Mouse (Mus musculus) midbrain, embryonic 16.5 days (tissue): Measurements from ENCODE around the gene Aldh5a1. TPM values are rescaled to one million over a fixed set of nuclear protein-coding genes. Genes with fewer than 3 reads are reported as not detected.
A peak's percentile ranks its signal among the peaks of the same experiment; 100 is the strongest.

Experiments used
- ATAC-seq: fragments of 200-750 bp; cut with Nextera tagmentation; 2 replicates; pipeline ENCODE4 v1.8.0; 2017; ENCODE audit warnings: moderate TSS enrichment
- H3K27ac ChIP-seq: fragments of 300-500 bp; sonication (generic); 2 replicates; pipeline ENCODE4 v1.5.1; 2014; ENCODE audit warnings: mild to moderate bottlenecking, low read length, mixed read lengths
- H3K27me3 ChIP-seq: fragments of 300-500 bp; sonication (generic); 2 replicates; pipeline ENCODE4 v1.6.1; 2014; ENCODE audit warnings: low read depth, low read length, mixed read lengths; ENCODE audit not compliant: control insufficient read depth, insufficient read depth
- H3K36me3 ChIP-seq: fragments of 300-500 bp; sonication (generic); 2 replicates; pipeline ENCODE4 v1.6.1; 2014; ENCODE audit warnings: mild to moderate bottlenecking, low read length, moderate library complexity, mixed read lengths; ENCODE audit not compliant: control insufficient read depth, insufficient read depth
- H3K4me1 ChIP-seq: fragments of 300-500 bp; sonication (generic); 2 replicates; pipeline ENCODE4 v1.6.1; 2014; ENCODE audit warnings: mild to moderate bottlenecking, low read length, mixed read lengths; ENCODE audit not compliant: control insufficient read depth, insufficient read depth
- H3K4me2 ChIP-seq: fragments of 300-500 bp; sonication (generic); 2 replicates; pipeline ENCODE4 v1.6.1; 2014; ENCODE audit warnings: mild to moderate bottlenecking, low read length, mixed read lengths
- H3K4me3 ChIP-seq: fragments of 300-500 bp; sonication (generic); 2 replicates; pipeline ENCODE4 v1.5.1; 2014; ENCODE audit warnings: low read depth, mild to moderate bottlenecking, low read length, moderate library complexity, mixed read lengths
- H3K9ac ChIP-seq: fragments of 300-500 bp; sonication (generic); 2 replicates; pipeline ENCODE4 v1.6.1; 2014; ENCODE audit warnings: low read depth, low read length, mixed read lengths
- H3K9me3 ChIP-seq: fragments of 300-500 bp; sonication (generic); replicated peaks from 2 replicates; pipeline ENCODE4 v1.6.1; 2014; ENCODE audit warnings: mild to moderate bottlenecking, low read length, mixed read lengths; ENCODE audit not compliant: control insufficient read depth, poor library complexity, severe bottlenecking
- WGBS: fragments of 180-500 bp; shearing (Covaris S2); extraction: QIAGEN DNeasy Blood & Tissue Kit; methylation state at CpG from one replicate; pipeline ENCODE4 v1.1.7; 2014; 5-methylcytosine and 5-hydroxymethylcytosine counted together
- polyA plus RNA-seq: library from polyadenylated mRNA; unstranded; fragments of >200 nt; fragmentation: Nextera tagmentation; extraction: Ambion mirVana; gene quantifications from 2 replicates; pipeline ENCODE4 v1.2.1, GENCODE M21; 2015

Gene Aldh5a1
- polyA plus RNA-seq, 1 experiment from 2014 or later, result 14.0 TPM

DNA sequence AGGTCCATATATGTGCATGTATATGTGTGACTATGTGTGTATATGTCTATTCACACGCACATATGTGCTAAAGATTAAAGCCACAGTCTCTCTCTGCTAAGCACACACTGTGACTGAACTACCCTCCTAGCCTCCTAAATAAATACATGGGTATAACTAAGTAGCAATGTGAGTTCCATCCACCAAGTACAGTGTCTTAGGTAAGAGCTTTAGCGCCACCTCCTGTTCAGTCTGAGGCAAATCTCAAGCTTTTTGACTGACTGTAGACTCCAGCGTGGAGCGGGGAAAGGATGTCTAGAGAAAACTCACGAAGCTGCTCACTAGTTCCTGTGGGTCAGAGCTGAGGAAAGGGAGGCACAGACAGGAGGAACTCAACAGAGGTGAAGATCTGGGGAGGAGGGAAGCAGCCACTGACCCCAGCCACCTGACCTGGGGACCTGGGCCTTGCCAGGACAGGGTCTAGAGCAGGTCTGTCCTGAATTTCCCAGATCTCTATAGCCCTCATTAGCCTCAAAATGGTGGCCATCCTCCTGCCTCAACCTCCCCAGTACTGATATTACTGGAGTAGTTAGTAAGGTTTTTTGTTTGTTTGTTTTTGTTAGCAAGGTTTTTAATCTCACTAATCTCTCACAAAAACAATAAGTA lies 17.0 kb downstream of the Aldh5a1 start:
- H3K4me1 ChIP-seq, result no peaks in the 10 kb centered on the region
- H3K27me3 ChIP-seq, result no peaks in the 10 kb centered on the region
- H3K27ac ChIP-seq, result no peak overlapping the region
- H3K9me3 ChIP-seq, result no peaks in the 10 kb centered on the region
- WGBS, result 29% methylated on average over 5 of the region's 5 CpGs
- ATAC-seq, result peak; percentile 75
- no peak overlapping the region for H3K9ac ChIP-seq
- peaks cover 26% of the 10 kb centered on the region for H3K36me3 ChIP-seq
- H3K4me2 ChIP-seq, result no peak overlapping the region
- H3K4me3 ChIP-seq, result no peak overlapping the region

DNA sequence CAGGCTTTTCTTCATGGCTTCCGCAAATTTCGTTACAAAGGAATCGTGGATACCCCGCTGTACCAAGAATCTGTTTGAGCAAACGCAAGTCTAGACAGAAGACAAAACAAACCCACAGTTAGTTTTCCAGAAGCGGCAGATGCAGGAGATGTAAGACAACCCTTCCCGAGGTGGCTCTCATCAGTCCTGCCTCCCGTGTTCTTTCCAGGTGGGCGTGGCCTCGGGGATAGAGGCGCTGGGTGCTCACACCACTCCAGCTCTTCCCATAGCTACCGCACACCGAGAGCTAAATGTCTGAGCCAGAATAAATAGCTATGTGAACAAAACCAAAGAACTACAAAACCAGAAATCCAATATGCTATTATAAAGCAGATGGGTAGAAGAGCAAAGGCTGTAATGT lies 21.6 kb downstream of the Aldh5a1 start:
- Histone ChIP-seq H3K4me3 (no peak overlapping the region), H3K36me3 (peaks cover 22% of the 10 kb centered on the region), H3K4me2 (no peak overlapping the region), H3K9ac (no peak overlapping the region), H3K27me3 (no peaks in the 10 kb centered on the region), H3K4me1 (no peaks in the 10 kb centered on the region), H3K9me3 (no peaks in the 10 kb centered on the region), H3K27ac (no peak overlapping the region)
- WGBS, result 75% methylated on average over 13 of the region's 13 CpGs
- no peak for ATAC-seq

DNA sequence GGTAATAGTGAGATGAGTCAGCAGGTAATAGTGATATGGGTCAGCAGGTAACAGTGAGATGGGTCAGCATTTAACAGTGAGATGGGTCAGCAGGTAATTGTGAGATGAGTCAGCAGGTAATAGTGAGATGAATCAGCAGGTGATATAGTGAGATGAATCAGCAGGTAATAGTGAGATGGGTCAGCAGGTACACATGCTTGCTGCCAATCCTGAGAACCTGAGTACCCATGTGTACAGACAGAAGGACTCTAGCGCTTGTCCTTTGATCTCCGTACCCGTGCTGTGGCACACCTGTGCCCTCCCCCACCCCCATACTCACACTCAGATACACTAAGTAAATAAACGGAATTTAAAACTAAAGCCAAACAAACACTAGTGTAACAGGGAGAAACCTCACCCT lies 22.5 kb downstream of the Aldh5a1 start:
- no peak overlapping the region for H3K4me3 ChIP-seq
- H3K27me3 ChIP-seq, result no peaks in the 10 kb centered on the region
- no peak overlapping the region for H3K27ac ChIP-seq
- no peak overlapping the region for H3K9ac ChIP-seq
- no peak for ATAC-seq
- no peak overlapping the region for H3K4me2 ChIP-seq
- H3K36me3 ChIP-seq, result peaks cover 22% of the 10 kb centered on the region
- no peaks in the 10 kb centered on the region for H3K4me1 ChIP-seq
- 94% methylated on average over 4 of the region's 4 CpGs for WGBS
- no peaks in the 10 kb centered on the region for H3K9me3 ChIP-seq

DNA sequence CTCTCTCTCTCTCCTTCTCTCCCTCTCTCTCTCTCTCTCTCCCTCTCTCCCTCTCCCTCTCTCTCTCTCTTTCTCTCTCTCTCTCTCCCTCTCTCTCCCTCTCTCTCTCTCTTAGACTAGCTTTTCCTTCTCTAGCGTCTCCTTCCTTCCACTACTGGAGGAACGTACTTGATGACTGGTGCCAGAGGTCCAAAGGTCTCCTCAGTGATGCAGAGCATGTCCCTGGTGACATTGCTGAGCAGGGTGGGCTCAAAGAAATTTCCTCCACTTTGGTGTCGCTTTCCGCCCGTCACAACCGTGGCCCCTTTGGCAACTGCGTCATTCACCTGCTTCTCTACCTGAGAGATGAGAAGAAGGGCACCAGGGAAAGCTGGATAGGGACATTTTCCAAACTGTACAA lies 23.9 kb downstream of the Aldh5a1 start:
- H3K36me3 ChIP-seq, result peaks cover 19% of the 10 kb centered on the region
- no peak overlapping the region for H3K4me3 ChIP-seq
- no peak overlapping the region for H3K27ac ChIP-seq
- ATAC-seq, result no peak
- H3K9ac ChIP-seq, result no peak overlapping the region
- no peaks in the 10 kb centered on the region for H3K27me3 ChIP-seq
- H3K9me3 ChIP-seq, result no peaks in the 10 kb centered on the region
- no peaks in the 10 kb centered on the region for H3K4me1 ChIP-seq
- H3K4me2 ChIP-seq, result no peak overlapping the region
- WGBS, result 93% methylated on average over 7 of the region's 7 CpGs

DNA sequence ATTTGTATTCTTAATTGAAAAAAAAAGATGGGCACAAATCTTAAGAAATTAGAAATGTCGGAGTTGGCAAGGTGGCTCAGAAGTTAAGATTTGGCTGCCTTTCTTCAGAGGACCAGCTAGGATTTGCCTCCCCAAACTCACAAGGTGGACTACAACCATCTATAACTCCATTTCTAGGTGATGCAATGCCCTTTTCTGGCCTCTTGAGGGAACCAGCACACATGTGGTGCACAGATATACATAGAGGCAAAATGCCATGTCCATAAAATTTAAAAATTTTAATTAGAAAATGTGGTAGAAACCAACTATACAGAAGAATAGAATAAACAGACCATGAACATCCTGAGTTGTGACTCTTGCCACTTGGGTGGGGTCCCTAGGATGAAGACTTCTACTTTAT lies 28.3 kb downstream of the Aldh5a1 start:
- H3K9ac ChIP-seq, result no peak overlapping the region
- no peaks in the 10 kb centered on the region for H3K9me3 ChIP-seq
- no peaks in the 10 kb centered on the region for H3K27me3 ChIP-seq
- no peak for ATAC-seq
- 97% methylated on average over 1 of the region's 1 CpGs for WGBS
- no peak overlapping the region for H3K4me3 ChIP-seq
- H3K27ac ChIP-seq, result no peak overlapping the region
- H3K4me1 ChIP-seq, result no peaks in the 10 kb centered on the region
- peaks cover 11% of the 10 kb centered on the region; the same call in 1 of the 2 replicates for H3K36me3 ChIP-seq
- H3K4me2 ChIP-seq, result no peak overlapping the region

DNA sequence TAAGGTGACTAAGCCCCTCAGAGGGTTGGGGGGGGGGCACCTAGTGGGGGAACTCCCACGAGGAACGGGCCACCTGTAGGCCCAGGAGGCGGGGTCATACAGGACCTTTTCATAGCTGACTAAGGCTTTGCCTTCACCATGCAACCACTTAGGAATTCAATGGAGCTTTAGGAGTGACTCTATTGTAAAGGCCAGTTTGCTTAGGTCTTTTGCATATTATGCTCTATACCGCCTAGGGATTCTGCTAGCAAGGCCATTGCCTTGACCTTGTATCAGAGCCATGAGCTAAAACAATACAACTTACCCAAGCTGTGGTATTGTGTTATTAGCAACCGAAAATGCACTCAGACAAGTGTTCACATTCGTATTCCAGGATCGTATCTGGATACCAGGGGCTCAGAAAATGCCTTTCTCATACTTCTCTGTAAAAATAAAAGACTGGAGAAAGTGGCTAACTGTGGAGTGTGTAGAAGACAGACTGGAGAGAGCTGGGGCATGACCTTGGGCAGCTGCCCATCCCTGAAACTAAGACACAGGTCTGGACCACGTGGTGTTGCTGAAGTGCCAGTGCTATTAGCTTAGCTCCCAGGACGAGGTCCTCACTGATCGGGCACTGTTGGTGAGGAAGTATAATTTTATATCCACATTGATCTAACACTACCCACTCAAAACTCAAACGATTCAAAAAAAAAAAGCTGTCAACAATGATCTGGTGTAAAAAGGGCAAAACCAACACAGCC lies 30.5 kb downstream of the Aldh5a1 start:
- Histone ChIP-seq H3K36me3 (peaks cover 5% of the 10 kb centered on the region; the same call in 1 of the 2 replicates), H3K27ac (no peak overlapping the region), H3K4me3 (no peak overlapping the region), H3K27me3 (no peaks in the 10 kb centered on the region), H3K9ac (no peak overlapping the region), H3K4me2 (no peak overlapping the region), H3K9me3 (no peaks in the 10 kb centered on the region), H3K4me1 (no peaks in the 10 kb centered on the region)
- ATAC-seq, result no peak
- WGBS, result 62% methylated on average over 11 of the region's 11 CpGs

DNA sequence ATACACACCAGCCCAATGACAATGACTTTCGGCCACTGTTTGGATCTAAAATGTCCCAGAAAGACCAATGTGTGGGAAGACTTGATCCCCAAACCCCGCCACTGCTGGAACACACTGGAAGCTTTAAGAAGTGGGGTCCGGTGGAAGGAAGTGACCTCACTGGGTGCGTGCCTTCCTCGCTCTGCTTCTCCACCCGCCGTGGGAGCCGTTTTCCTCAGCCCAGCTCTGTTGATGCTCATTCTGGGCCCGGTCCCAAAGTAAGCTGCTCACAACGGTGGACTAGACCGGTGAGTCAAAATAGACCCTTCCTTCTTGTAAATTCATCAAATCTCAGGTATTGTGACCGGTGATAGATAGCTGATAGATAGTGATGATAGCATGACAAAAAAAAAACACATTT lies 32.0 kb downstream of the Aldh5a1 start:
- ATAC-seq, result no peak
- 94% methylated on average over 12 of the region's 12 CpGs for WGBS

DNA sequence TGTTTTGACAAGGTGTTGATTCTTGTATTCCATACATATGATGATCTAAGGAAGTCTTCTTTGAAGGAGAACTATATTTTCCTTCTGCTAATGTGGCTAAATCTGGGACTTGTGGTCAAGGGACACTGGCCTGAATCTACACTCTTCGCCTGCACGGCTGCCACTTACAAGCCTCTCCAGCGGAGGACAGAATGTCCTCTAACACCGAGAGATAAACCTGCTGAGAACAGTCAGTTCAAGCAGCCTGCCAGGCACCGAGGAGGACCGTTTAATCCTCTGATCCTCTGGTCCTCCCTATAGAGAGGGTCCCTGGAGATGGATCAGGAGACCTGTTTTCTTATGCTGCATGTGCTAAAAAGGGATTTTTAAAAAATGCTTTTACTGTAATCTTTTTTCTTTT lies 34.0 kb downstream of the Aldh5a1 start:
- 63% methylated on average over 6 of the region's 6 CpGs for WGBS
- Histone ChIP-seq H3K4me1 (no peaks in the 10 kb centered on the region), H3K27ac (no peak overlapping the region), H3K9ac (no peak overlapping the region), H3K9me3 (no peaks in the 10 kb centered on the region), H3K27me3 (no peaks in the 10 kb centered on the region), H3K36me3 (0 out of 2 replicates have a peak, but pooled peaks cover 5% of the 10 kb centered on the region), H3K4me3 (no peak overlapping the region), H3K4me2 (no peak overlapping the region)
- no peak for ATAC-seq

More for the DNA sequence above, 32.0 kb downstream of the Aldh5a1 start:
- H3K36me3 ChIP-seq, result peaks cover 4% of the 10 kb centered on the region; the same call in 1 of the 2 replicates
- no peak overlapping the region for H3K4me3 ChIP-seq
- H3K9me3 ChIP-seq, result no peaks in the 10 kb centered on the region
- no peak overlapping the region for H3K4me2 ChIP-seq
- H3K4me1 ChIP-seq, result no peaks in the 10 kb centered on the region
- no peaks in the 10 kb centered on the region for H3K27me3 ChIP-seq
- H3K9ac ChIP-seq, result no peak overlapping the region
- no peak overlapping the region for H3K27ac ChIP-seq

DNA sequence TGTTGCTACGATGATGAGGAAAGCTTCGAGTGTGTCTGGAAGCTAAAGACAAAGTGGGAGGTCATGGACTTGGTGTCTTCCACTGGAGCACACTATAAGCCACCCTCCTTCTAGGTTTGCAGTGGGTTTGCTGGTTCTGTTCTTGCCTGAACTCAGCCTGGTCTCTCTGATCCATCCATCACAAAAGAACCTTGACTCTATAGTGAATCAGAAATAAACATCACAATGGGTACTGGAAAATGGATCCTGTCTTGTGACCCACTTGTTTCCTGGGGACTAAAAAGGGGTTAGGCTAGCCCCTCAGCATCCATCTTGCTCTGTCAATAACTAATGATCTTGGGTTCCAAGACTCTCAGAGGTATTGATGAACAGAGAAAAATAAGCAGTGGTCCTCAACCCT lies 35.5 kb downstream of the Aldh5a1 start:
- ATAC-seq, result no peak
- H3K4me2 ChIP-seq, result no peak overlapping the region
- no peak overlapping the region for H3K9ac ChIP-seq
- H3K9me3 ChIP-seq, result no peaks in the 10 kb centered on the region
- H3K4me1 ChIP-seq, result no peaks in the 10 kb centered on the region
- WGBS, result 93% methylated on average over 2 of the region's 2 CpGs
- H3K4me3 ChIP-seq, result no peak overlapping the region
- no peak overlapping the region for H3K27ac ChIP-seq
- no peaks in the 10 kb centered on the region for H3K27me3 ChIP-seq
- H3K36me3 ChIP-seq, result 0 out of 2 replicates have a peak, but pooled peaks cover 5% of the 10 kb centered on the region
